Mouse (Mus musculus): ENCODE results near the gene Zbtb33. TPM values are rescaled to one million over a fixed set of nuclear protein-coding genes. Genes with fewer than 3 reads are reported as not detected.

Zbtb33 gene
- polyA plus RNA-seq, 1 experiment from 2014 or later = 3.9 TPM

DNA sequence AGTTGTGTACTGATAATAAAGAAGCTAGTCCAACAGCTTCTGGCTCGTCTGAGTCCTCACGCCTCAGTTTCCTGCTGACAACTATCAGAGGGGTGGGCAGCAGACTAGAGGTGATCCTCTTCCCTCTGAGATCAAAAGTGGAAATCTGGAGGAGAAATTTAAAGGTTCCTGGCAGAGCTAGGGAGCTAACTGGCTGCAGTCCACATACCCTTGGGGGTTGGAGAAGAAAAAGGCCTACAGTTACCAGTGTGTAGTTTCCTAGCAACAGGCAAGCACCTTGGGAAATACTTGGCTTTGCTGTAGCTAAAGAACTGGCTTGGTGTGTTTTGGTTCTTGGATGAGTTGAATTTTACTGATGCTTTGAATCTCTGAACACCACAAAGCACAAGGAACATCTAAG, 12.2 kb downstream of the Zbtb33 start:
- no peaks in the 10 kb centered on the region for H3K36me3 ChIP-seq
- H3K9me3 ChIP-seq = no peaks in the 10 kb centered on the region
- ATAC-seq (ENCODE audit: insufficient number of reproducible peaks, insufficient read depth, low FRiP score, low TSS enrichment, low read depth) = no peak
- WGBS = 61% methylated on average over 2 of the region's 2 CpGs
- no peak overlapping the region for H3K4me3 ChIP-seq (replicated peaks)
- no peak overlapping the region for H3K4me2 ChIP-seq
- no peaks in the 10 kb centered on the region for H3K4me1 ChIP-seq (replicated peaks)
- no peak overlapping the region for H3K9ac ChIP-seq (replicated peaks)
- no peaks in the 10 kb centered on the region for H3K27me3 ChIP-seq
- no peak overlapping the region for H3K27ac ChIP-seq

DNA sequence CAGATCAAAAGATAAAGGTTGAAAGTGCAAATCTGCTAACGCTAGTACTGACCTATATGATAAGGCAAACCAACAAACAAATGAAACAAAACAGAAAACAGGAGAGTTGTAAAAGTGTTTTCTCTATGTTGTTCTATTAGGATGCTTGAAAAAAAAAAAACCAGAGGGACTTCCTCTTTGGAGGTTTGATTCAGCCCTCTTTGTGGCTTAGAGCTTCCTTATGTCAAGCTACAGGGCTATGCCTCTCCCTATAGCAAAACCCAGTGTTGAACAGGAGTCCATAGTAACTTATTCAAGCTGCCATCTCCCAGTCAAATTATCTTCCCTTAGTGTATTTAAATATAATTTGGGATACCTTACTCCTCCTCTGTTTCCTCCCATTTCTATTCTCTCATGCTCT, 17.8 kb downstream of the Zbtb33 start:
- H3K4me1 ChIP-seq (replicated peaks) = no peaks in the 10 kb centered on the region
- no peak overlapping the region for H3K9ac ChIP-seq (replicated peaks)
- no peaks in the 10 kb centered on the region for H3K9me3 ChIP-seq
- WGBS = 86% methylated on average over 1 of the region's 1 CpGs
- no peak overlapping the region for H3K4me3 ChIP-seq (replicated peaks)
- no peak for ATAC-seq (ENCODE audit: insufficient number of reproducible peaks, insufficient read depth, low FRiP score, low TSS enrichment, low read depth)
- H3K36me3 ChIP-seq = no peaks in the 10 kb centered on the region
- H3K27me3 ChIP-seq = no peaks in the 10 kb centered on the region
- no peak overlapping the region for H3K4me2 ChIP-seq
- no peak overlapping the region for H3K27ac ChIP-seq

DNA sequence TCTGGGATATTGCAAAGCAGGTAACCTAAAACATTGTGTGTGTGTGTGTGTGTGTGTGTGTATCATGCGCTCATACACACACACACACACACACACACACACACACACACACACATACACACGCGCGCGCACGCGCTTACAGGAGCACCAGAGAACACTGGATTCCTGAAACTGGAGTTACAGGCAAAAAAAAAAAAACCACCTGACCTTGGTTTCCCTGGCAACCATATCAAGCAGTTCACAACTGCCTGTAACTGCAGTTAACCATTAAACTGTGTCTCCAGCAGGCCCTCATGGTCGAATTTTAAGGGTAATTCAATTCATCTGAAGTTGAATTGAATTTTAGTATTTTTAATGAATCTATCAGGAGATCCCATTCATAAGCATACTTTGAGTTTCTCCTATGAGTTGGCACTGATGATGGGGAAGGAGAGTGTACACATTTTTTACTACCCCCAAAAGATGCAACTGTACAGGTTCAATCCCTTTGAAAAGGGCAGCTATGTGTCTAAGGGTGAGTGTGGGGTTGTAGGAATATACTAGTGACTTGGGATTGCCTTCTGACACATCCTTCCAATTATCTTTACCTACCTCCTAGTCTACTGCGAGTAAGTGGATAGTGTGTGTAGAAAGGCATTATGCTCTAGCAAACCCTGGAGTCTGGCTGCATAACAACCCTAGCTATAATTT, 27.5 kb downstream of the Zbtb33 start:
- no peaks in the 10 kb centered on the region for H3K27me3 ChIP-seq
- no peaks in the 10 kb centered on the region; the same call in 1 of the 2 replicates for H3K4me1 ChIP-seq (replicated peaks)
- no peak overlapping the region for H3K9ac ChIP-seq (replicated peaks)
- H3K27ac ChIP-seq = peak overlapping the region; percentile 73; the same call in 1 of the 2 replicates
- WGBS = 68% methylated on average over 9 of the region's 9 CpGs
- H3K9me3 ChIP-seq = no peaks in the 10 kb centered on the region
- H3K4me2 ChIP-seq = no peak overlapping the region
- H3K4me3 ChIP-seq (replicated peaks) = no peak overlapping the region
- no peaks in the 10 kb centered on the region for H3K36me3 ChIP-seq
- peak; percentile 80 for ATAC-seq (ENCODE audit: insufficient number of reproducible peaks, insufficient read depth, low FRiP score, low TSS enrichment, low read depth)

DNA sequence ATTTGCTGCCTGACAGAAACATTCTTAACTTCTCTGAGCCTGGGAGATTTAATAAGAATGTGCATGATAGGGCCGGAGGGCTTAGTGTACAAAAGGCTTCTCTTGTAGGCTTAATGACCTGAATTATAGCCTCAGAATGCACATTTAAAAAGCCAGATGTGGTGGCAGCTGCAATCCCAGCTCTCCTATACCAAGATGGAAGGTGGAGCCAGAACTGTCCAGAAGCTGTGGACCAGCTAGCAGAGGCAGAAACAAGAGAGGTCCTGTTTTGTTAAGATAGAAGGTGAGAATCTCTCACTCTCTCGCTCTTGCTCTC, 28.0 kb downstream of the Zbtb33 start:
- no peaks in the 10 kb centered on the region for H3K9me3 ChIP-seq
- H3K4me1 ChIP-seq (replicated peaks) = no peaks in the 10 kb centered on the region; the same call in 1 of the 2 replicates
- no peak overlapping the region for H3K4me3 ChIP-seq (replicated peaks)
- WGBS = 53% methylated on average over 2 of the region's 2 CpGs
- no peaks in the 10 kb centered on the region for H3K36me3 ChIP-seq
- peak overlapping the region; percentile 73 for H3K27ac ChIP-seq
- no peak overlapping the region for H3K4me2 ChIP-seq
- peak; percentile 81 for ATAC-seq (ENCODE audit: insufficient number of reproducible peaks, insufficient read depth, low FRiP score, low TSS enrichment, low read depth)
- H3K9ac ChIP-seq (replicated peaks) = no peak overlapping the region
- H3K27me3 ChIP-seq = no peaks in the 10 kb centered on the region

DNA sequence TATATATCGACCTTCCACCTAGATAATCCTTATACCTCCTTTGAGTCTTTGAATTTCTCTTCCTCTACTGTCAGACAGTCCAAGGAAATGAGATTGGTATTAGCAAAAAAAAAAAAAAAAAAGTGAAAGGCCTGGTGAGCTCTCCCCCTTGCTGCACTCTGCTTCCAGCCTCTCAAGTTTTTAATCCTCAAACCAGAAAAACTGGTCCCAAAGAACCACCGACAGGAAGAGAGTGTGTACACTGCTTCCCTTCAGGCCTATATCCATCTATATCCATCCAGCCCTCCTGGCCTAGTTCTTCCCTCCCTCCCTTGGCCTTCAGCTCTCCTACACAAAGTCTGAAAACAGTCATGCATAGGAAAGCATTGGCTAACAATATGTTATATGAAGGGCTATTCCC, 33.2 kb downstream of the Zbtb33 start:
- no peak overlapping the region for H3K9ac ChIP-seq (replicated peaks)
- H3K27me3 ChIP-seq = 0 out of 2 replicates have a peak, but pooled peaks cover 2% of the 10 kb centered on the region
- H3K4me3 ChIP-seq (replicated peaks) = no peak overlapping the region
- H3K9me3 ChIP-seq = no peaks in the 10 kb centered on the region
- WGBS = 51% methylated on average over 2 of the region's 2 CpGs
- no peak overlapping the region for H3K27ac ChIP-seq
- H3K4me1 ChIP-seq (replicated peaks) = no peaks in the 10 kb centered on the region
- ATAC-seq (ENCODE audit: insufficient number of reproducible peaks, insufficient read depth, low FRiP score, low TSS enrichment, low read depth) = no peak
- no peak overlapping the region for H3K4me2 ChIP-seq
- H3K36me3 ChIP-seq = no peaks in the 10 kb centered on the region

DNA sequence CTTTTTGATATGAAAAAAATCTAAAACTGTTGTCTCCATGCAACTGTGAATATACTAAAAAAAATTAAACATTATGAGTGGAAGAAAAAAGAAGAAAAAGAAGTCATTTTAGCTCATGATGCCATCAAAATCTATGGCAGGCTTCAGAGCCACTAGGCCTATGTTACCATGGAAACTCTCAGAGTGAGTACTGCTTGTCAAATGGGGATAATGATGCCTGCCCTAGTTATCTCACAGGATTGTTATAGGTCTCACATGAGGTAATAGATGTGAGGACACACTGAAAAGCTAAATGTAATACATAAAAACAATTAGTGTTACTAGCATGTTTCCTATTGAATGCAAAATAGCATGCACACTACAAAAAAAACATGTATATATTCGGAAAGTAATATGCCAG, 40.3 kb downstream of the Zbtb33 start:
- 91% methylated on average over 1 of the region's 1 CpGs for WGBS
- Histone ChIP-seq H3K36me3 (no peaks in the 10 kb centered on the region), H3K4me1 (replicated peaks) (no peaks in the 10 kb centered on the region), H3K9ac (replicated peaks) (no peak overlapping the region), H3K27me3 (no peaks in the 10 kb centered on the region), H3K9me3 (no peaks in the 10 kb centered on the region), H3K27ac (no peak overlapping the region), H3K4me2 (no peak overlapping the region), H3K4me3 (replicated peaks) (no peak overlapping the region)
- ATAC-seq (ENCODE audit: insufficient number of reproducible peaks, insufficient read depth, low FRiP score, low TSS enrichment, low read depth) = no peak

DNA sequence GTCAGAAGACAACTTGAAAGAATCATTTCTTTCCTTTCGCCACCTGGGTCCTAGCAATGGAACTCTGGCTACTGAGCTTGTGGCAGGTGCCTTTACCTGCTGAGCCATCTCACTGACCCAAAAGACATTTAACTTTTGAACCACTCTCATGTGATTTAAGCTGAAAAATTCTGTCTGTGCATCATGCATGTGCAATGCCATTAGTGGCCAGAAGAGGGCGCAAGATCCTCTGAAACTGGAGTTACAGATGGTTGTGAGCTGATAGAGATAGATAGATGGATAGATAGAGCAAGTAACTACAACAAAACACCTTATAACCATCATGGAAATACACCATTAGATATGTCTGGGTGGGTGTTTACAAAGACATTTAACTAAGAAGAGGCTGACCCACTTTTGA, 48.1 kb downstream of the Zbtb33 start:
- Histone ChIP-seq H3K36me3 (no peaks in the 10 kb centered on the region), H3K4me3 (replicated peaks) (no peak overlapping the region), H3K27me3 (no peaks in the 10 kb centered on the region), H3K27ac (no peak overlapping the region), H3K9ac (replicated peaks) (no peak overlapping the region), H3K4me1 (replicated peaks) (no peaks in the 10 kb centered on the region), H3K9me3 (no peaks in the 10 kb centered on the region), H3K4me2 (no peak overlapping the region)
- no peak for ATAC-seq (ENCODE audit: insufficient number of reproducible peaks, insufficient read depth, low FRiP score, low TSS enrichment, low read depth)
- 36% methylated on average over 2 of the region's 2 CpGs for WGBS

Small RNA genes within 50 kb of the gene (microRNA-seq; reads per million reads assigned to microRNA genes)
- 0.93 reads per million for gene Mir3110

Other genes starting within 250 kb of the Zbtb33 start
- gene Btg1-ps1, start 171.0 kb upstream of the Zbtb33 start, polyA plus RNA-seq (2016; fragmentation: Nextera tagmentation; extraction: Ambion mirVana) = not detected in 2 replicates
- gene Btg1-ps2, start 146.7 kb upstream of the Zbtb33 start, polyA plus RNA-seq (2016; fragmentation: Nextera tagmentation; extraction: Ambion mirVana) = not detected in 2 replicates
- gene Rhox10, start 123.3 kb upstream of the Zbtb33 start, polyA plus RNA-seq (2016; fragmentation: Nextera tagmentation; extraction: Ambion mirVana) = not detected in 2 replicates
- gene Rhox11, start 104.7 kb upstream of the Zbtb33 start, polyA plus RNA-seq (2016; fragmentation: Nextera tagmentation; extraction: Ambion mirVana) = not detected in 2 replicates
- not detected in 2 replicates for gene Rhox12, start 78.9 kb upstream of the Zbtb33 start, polyA plus RNA-seq (2016; fragmentation: Nextera tagmentation; extraction: Ambion mirVana)
- not detected in 2 replicates for gene Rhox13, start 68.6 kb upstream of the Zbtb33 start, polyA plus RNA-seq (2016; fragmentation: Nextera tagmentation; extraction: Ambion mirVana)
- gene Tmem255a, start 62.6 kb downstream of the Zbtb33 start, polyA plus RNA-seq (2016; fragmentation: Nextera tagmentation; extraction: Ambion mirVana) = 23.7 and 27.8 TPM in 2 replicates
- gene Atp1b4, start 126.4 kb downstream of the Zbtb33 start, polyA plus RNA-seq (2016; fragmentation: Nextera tagmentation; extraction: Ambion mirVana) = 0.15 and 0.27 TPM in 2 replicates

Measured in limb, embryonic 12.5 days (tissue).